Mouse (Mus musculus) brain, embryonic 14.5 days (tissue): ENCODE data around the gene Tmem91. TPM values are rescaled to one million over a fixed set of nuclear protein-coding genes. Genes with fewer than 3 reads are reported as not detected.
A peak's percentile ranks its signal among the peaks of the same experiment; 100 is the strongest.

Experiments
- DNase-seq: peaks from one replicate; pipeline ENCODE4 v3.0.0-alpha.2; 2011; ENCODE audit warnings: low read depth
- CTCF ChIP-seq: fragments of 200-500 bp; IDR thresholded peaks from 2 replicates; pipeline ENCODE4 v1.5.1; 2012; ENCODE audit warnings: inconsistent platforms, mild to moderate bottlenecking, moderate library complexity, borderline replicate concordance; ENCODE audit not compliant: insufficient read depth, insufficient read length; ENCODE audit errors: extremely low read depth
- POLR2A ChIP-seq: fragments of 200-500 bp; IDR thresholded peaks from 2 replicates; pipeline ENCODE4 v1.6.1; 2012; ENCODE audit warnings: mild to moderate bottlenecking, inconsistent platforms, borderline replicate concordance; ENCODE audit not compliant: poor library complexity, insufficient read depth, insufficient read length, severe bottlenecking; ENCODE audit errors: extremely low read depth
- polyA plus RNA-seq: library from polyadenylated mRNA; depleted of rRNA; stranded (reverse); fragments of >200 nt; gene quantifications from 2 replicates; pipeline ENCODE4 v1.2.3, GENCODE M21; 2012

The Tmem91 gene
- polyA plus RNA-seq, 1 experiment = 14.2 TPM

DNA sequence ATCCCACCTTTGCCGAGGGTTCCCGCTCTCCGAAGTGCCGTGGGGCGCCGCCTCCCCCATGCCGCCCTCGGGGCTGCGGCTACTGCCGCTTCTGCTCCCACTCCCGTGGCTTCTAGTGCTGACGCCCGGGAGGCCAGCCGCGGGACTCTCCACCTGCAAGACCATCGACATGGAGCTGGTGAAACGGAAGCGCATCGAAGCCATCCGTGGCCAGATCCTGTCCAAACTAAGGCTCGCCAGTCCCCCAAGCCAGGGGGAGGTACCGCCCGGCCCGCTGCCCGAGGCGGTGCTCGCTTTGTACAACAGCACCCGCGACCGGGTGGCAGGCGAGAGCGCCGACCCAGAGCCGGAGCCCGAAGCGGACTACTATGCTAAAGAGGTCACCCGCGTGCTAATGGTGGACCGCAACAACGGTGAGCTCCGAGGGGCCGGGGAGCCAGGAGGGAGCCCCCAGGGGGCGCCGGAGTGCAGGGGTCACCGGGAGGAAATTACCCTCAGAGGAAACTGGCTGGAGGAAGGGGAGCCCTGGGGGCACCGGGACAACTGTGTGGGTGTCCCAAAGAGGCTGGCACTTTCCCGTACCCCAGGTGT, 12.9 kb upstream of the Tmem91 start:
- TF ChIP-seq CTCF (no peak), POLR2A (no peak)
- no peak for DNase-seq

DNA sequence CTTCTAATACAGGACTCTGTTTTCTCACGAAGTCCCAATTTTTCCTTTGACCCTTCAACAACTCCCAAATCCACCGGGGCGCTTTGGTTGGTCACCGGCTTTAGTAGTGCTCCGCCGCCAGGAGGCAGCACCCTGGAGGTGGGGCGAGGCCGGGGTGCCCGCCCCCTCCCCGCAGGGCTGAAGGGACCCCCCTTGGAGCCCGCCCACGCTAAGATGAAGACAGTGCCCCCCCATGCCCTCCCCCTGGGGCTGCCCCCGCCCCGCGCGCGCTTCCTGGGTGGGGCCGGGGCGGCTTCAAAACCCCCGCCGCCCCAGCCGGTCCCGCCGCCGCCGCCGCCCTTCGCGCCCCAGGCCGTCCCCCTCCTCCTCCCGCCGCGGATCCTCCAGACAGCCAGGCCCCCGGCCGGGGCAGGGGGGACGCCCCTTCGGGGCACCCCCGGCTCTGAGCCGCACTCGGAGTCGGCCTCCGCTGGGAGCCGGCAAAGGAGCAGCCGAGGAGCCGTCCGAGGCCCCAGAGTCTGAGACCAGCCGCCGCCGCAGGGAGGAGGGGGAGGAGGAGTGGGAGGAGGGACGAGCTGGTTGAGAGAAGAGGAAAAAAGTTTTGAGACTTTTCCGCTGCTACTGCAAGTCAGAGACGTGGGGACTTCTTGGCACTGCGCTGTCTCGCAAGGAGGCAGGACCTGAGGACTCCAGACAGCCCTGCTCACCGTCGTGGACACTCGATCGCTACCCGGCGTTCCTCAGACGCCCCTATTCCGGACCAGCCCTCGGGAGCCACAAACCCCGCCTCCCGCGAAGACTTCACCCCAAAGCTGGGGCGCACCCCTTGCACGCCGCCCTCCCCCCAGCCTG, 11.9 kb upstream of the Tmem91 start, which contains the start of gene Tgfb1:
Gene Tgfb1, plus strand, starts transcription at position 323 of the 852 bp plus-strand sequence.
- peak; percentile 54 for DNase-seq
- TF ChIP-seq CTCF (peak; percentile 52; the same call in 1 of the 2 replicates), POLR2A (no peak)

DNA sequence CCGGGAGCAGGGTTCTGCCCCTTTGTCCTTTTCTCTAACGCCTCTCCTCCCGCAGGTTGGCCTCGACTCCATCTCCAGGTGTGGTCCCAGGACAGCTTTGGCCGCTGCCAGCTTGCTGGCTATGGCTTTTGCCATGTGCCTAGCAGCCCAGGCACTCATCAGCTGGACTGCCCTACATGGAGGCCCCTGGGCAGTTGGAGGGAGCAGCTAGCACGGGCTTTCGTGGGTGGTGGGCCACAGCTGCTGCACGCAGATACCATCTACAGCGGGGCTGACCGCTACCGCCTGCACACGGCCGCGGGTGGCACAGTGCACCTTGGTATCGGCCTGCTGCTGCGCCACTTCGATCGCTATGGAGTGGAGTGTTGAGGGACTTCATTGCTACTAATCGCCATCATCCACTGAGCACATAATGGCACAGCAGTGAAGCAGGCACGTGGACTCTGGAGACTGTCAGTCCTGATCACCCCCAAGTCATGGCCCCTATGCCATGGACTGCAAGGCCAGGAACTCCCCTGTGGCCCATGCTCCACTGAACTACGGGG, 11.0 kb upstream of the Tmem91 start:
- TF ChIP-seq CTCF (no peak), POLR2A (no peak)
- no peak for DNase-seq

- no peak for TF ChIP-seq POLR2A
- TF ChIP-seq CTCF = no peak
- no peak for DNase-seq
Measured at GRCm38 (mm10) chr7:25684659-25685058, 9.7 kb upstream of the Tmem91 start.

GRCm38 (mm10) chr7:25683474-25684180, 8.7 kb upstream of the Tmem91 start:
- DNase-seq = no peak
- TF ChIP-seq CTCF (no peak), POLR2A (no peak)

GRCm38 (mm10) chr7:25681341-25682231, 6.6 kb upstream of the Tmem91 start:
- TF ChIP-seq CTCF = no peak
- no peak for TF ChIP-seq POLR2A

DNA sequence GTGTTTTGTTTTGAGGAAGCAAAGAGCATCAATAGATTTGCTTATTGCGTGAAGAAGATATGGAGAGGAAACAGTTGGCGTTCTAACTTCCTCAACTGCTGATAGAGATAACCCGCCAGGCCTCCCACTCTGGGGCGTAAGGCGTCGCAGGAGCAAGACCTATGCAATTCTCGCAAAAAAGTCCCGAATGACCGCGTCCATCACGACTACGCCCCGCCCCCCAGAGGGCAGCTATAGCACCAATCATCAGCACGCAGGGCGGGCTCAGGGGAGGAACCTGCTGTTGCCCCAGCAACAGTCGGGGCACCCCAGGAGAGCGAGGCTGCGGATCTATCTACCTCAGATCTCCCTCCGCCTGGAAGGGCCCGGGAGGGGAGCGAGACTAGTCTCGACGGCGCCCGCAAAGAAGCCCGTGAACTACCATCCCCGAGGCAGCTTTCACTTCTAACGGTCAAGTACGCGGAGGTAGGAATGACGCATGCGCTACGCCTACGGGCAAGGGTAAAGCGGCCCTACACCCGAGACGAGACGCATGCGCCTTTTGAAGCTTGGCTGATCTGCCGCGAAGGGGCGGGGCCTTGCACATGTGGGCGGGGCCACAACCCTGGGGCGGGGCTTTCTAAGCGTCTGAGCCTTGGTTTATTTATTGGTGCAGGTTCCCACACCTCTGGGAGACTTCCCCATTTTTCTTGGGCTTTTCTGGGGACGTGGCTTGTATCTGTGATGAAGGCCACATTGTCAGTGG, 5.7 kb upstream of the Tmem91 start, which contains the start of gene B9d2:
Gene B9d2, plus strand, starts transcription at position 267 of the 745 bp plus-strand sequence.
- no peak for TF ChIP-seq CTCF
- TF ChIP-seq POLR2A = peak; percentile 39; the same call in 1 of the 2 replicates

More at GRCm38 (mm10) chr7:25681341-25682231, 6.6 kb upstream of the Tmem91 start:
- no peak for DNase-seq

DNA sequence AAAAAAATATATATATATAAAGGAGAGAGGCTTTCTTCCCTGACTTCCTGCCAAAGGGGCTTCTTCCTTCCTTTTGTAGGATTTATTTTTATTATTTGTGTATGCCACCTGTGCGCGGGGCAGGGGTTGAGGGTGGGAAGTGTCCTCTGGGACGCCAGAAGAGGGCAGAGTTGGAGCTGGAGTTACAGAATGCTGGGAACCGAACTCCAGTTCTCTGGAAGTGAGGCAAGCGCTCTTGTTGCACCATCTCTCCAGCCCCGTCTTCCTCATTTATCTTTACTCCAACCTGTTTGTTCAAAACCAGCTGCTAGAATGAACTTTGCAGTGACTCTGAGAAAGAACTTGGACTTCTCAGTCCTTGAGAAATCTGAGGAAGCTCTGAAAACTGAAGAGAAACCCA, 5.0 kb upstream of the Tmem91 start:
- TF ChIP-seq CTCF (no peak), POLR2A (no peak)
- DNase-seq = no peak

More for the DNA sequence above, 5.7 kb upstream of the Tmem91 start, which contains the start of gene B9d2:
- peak; percentile 97 for DNase-seq

- DNase-seq = no peak
- TF ChIP-seq CTCF (no peak), POLR2A (no peak)
Measured at GRCm38 (mm10) chr7:25677013-25677412, 2.0 kb upstream of the Tmem91 start.
